Mouse (Mus musculus) brain, embryonic 14.5 days (tissue): ENCODE data around the gene Bbc3.
A peak's percentile ranks its signal among the peaks of the same experiment; 100 is the strongest.

Experiments used
- CTCF ChIP-seq: fragments of 200-500 bp; IDR thresholded peaks from 2 replicates; pipeline ENCODE4 v1.5.1; 2012; ENCODE audit warnings: inconsistent platforms, mild to moderate bottlenecking, moderate library complexity, borderline replicate concordance; ENCODE audit not compliant: insufficient read depth, insufficient read length; ENCODE audit errors: extremely low read depth
- POLR2A ChIP-seq: fragments of 200-500 bp; IDR thresholded peaks from 2 replicates; pipeline ENCODE4 v1.6.1; 2012; ENCODE audit warnings: mild to moderate bottlenecking, inconsistent platforms, borderline replicate concordance; ENCODE audit not compliant: poor library complexity, insufficient read depth, insufficient read length, severe bottlenecking; ENCODE audit errors: extremely low read depth

DNA sequence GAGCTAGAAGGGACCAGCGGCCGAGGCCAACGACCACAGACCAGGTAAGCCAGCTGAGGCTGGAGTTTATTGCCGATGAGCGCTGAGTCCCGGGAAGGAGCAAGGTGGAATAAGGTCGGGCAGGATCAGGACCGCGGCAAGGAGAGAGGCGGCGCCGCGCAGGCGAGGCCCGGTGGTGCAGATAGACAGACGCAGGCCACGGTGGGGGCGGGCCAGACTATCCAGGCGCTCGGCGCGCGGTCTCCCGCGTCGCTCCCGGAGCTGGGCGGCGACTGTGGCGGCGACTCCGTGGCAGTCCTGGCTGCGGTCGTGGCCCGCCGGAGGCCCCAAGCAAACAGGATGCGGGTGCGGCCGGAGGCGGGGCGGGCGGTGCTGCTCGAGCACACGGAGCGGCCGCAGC is 35.5 kb upstream of the Bbc3 start:
- TF ChIP-seq CTCF (0 out of 2 replicates have a peak, but pooled peaks have one; percentile 14), POLR2A (no peak; the same call in 1 of the 2 replicates)
